Mouse (Mus musculus): Measurements from ENCODE around the gene Ppil3.

Ppil3 gene

DNA sequence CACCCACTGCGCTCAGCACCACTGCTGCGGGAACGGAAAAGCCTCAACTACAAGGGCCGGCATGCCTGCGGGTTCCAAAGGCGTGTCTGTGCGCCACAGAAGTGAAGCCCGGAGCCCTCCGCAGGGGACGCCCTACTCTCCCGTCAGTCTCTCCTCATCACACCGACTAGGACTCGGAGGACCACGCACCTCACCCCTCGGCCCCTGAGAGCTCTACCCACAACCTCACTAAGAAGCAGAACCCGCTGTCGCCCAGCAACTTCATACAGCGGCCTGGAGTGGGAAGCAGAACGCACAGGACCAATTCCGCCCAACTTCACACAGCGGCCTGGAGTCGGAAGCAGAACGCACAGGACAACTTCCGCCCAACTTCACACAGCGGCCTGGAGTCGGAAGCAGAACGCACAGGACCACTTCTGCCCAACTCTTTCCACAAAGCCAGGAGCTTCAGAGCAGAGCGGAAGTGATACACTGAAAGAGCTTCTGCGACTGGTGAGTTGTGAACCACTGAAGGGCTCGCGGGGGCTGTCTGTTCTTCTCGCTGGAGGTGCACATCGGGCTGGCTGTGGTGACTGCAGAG is at the start of gene Ppil3, which contains the start of gene Nif3l1:
Gene Ppil3, minus strand, starts transcription at position 344 of the 580 bp plus-strand sequence.
Gene Nif3l1, plus strand, starts transcription at position 9 of the 580 bp plus-strand sequence.
- DNase-seq, result peak; percentile 80

DNA sequence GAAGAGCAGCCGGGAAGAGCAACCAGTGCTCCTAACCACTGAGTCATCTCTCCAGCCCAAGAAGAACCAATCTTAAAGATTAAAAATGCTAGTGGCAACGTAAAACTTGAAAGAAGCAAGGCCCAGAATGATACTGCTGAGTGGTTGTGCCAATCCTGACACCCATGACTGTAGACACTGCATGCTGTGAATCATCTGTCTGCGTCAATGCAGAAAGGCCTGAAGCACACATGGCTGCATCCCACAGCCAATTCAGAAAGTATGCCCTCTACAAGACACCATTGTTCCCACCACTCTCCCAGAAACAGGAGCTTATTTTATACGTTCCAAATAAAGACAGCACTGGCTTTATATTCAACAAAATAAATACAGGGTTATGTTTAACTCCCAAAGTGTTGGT is 37.4 kb upstream of the Ppil3 start:
- DNase-seq, result no peak

DNA sequence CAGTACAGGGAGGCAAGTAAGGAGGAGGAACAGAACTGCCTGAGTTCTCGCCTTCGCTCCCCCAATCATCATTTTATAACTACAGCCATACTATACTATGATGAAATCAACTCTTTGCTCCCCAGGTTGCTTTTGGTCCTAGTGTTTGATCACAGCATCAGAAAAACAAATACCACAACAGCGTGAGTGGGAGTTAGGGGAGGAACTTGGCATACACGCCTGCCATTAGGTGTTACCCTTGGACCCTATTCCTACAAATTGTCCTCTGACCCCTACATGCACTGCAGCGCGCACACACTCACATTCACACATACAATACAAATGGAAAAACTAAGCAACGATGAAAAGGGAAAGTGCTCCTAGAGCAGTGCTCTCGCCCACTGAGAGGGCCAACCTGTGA is 30.4 kb upstream of the Ppil3 start:
- no peak for DNase-seq

DNA sequence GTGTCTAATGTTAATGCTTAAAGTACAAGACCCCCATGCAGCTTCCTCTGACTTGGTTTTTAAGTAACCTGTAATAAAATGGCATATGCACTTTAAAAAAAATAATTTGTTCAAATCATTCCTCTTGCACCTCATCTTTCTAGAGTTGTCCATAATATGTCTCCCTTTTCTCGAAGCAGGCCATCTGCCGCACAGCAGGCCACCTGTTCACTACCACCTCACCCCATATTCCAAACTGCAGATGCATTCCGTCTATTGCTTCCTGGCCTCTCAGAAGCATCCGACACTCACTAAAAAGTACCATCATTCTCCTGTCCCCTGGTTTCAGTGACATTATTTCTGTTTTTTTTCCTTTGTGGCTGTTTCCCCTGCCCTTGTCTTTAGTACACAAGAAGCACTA is 20.3 kb upstream of the Ppil3 start:
- DNase-seq, result peak; percentile 45

DNA sequence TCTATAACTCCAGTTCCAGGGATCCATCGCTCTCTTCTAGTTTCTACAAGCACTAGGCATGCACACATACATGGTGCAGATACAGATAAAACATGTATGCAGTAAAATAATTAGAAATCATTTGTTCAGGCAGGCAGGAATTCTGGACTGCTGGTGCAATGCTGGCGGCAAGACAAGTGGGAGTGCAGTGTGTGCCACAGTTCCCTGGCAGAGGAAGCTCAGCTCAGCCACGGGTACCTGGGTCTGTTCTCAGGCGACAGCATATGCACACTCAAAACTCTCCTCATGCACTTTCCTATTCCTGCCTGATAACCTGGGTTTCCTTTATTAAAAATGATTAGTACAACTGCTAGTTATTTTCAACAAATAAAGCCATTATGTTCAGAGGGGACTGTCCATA is 19.8 kb upstream of the Ppil3 start:
- DNase-seq, result peak; percentile 60

- no peak for DNase-seq
These were observed 18.6 kb upstream of the Ppil3 start for GRCm38 (mm10) chr1:58463935-58464334.

- no peak for DNase-seq
These were observed 15.3 kb upstream of the Ppil3 start for GRCm38 (mm10) chr1:58460566-58460965.

DNA sequence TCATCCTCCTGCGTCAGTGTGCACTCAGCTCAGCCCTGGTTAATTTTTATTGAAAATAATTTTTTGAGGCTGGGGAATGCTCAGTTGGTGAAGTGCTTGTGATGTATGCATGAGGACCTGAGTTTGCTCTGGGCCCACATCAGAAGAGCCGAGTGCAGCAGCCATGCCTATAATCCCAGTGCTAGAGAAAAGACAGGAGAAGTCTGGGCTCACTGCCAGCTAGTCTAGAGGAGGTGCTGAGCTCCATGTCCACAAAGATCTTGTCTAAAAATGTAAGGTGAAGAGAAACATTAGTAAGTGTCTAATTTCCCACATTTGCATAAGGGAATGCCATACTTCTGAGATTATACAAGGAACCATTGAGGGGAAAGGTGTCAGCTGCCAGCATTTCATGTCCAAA is 13.6 kb upstream of the Ppil3 start:
- DNase-seq, result no peak

DNA sequence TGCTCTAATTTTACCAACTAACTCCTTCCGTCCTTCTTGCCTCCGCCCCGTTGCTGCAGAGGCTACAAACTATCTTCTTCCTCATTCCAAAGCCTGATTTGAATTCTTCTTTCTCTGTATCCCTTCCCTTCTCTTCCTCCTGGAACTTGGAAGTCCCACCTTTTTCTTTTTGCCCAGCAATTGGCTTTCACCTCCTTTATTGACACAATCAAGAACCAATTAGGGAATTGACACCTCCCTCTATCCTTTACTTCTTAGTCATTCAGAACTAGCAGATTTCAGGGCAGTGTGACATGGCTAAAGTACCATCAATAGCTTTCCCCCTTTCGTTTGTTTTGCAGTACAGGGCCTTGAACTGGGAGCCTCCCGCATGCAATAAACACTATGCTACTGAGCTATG is 12.9 kb upstream of the Ppil3 start:
- no peak for DNase-seq

- no peak for DNase-seq
These were observed 9.0 kb upstream of the Ppil3 start for GRCm38 (mm10) chr1:58454316-58454715.

DNA sequence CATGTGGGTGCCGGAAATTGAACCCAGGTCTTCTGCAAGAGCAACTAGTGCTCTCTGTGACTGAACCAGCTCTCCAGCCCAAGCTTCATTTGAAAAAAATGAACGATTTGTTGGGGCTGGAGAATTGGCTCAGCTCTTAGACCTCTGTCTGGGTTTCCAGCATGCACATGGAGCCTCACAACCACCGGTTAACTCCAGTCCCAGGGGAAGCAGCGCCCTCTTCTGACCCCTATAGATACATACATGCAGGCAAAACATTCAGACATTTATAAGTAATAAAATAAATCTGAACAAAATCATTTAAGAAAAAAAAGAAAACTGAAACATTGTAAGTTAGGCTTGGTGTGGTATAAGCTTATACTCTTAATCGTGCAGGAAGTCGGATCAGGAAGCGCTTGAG is 3.1 kb upstream of the Ppil3 start:
- DNase-seq, result no peak

DNA sequence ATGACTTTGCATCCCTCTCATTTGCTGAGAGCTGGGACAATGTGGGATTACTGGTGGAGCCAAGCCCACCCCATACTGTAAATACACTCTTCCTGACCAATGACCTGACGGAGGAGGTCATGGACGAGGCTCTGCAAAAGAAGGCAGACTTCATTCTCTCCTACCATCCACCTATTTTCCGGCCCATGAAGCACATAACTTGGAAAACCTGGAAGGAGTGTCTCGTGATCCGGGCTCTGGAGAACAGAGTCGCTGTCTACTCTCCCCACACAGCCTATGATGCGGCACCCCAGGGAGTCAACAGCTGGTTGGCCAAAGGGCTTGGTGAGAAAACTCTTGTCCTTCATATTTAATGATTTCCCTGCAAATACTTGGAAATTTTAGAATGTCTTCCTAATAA is 2.5 kb upstream of the Ppil3 start:
- DNase-seq, result no peak

GRCm38 (mm10) chr1:58445861-58446260 is 575 bp upstream of the Ppil3 start:
- no peak for DNase-seq

DNA sequence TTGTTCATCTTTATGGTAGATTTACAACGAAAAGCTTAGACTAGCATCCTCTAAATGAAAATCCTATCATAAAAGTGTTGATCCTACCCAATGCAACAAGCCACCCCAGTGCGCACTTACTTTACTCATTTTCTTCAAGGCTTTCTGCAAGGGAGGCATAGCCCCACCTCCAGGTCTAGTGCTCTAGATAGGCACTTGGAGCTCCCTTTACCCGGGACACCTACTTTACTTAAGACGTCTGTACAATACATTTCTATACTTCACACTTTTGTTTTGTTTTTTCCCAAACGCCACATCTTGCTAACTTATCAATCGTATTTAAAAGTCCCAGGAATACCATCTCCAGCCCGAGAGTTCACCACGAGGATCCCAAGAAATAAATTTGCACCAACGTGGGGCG is 595 bp downstream of the Ppil3 start:
- DNase-seq, result no peak

DNA sequence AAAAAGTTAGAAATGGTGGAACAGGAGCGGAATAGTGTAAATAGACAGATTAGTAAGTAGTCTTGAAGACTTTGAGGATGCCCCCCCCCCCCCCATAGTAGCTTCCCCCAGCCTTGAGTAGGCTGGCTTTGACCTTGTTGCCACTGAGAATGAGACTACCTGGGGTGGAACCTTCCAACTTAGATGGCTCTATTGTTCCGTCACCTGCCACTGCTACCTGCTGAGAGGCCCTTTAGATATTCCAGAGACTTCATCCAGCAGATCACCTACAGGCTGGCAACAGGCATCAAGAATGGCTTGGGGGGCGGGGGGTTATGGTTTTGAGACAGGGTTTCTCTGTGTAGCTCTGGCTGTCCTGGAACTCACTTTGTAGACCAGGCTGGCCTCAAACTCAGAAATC is 20.7 kb downstream of the Ppil3 start:
- peak; percentile 36 for DNase-seq

GRCm38 (mm10) chr1:58423371-58424248 is 21.7 kb downstream of the Ppil3 start, which contains the start of gene Clk1:
Gene Clk1, minus strand, starts transcription at chr1:58424066.
- DNase-seq, result peak; percentile 96

DNA sequence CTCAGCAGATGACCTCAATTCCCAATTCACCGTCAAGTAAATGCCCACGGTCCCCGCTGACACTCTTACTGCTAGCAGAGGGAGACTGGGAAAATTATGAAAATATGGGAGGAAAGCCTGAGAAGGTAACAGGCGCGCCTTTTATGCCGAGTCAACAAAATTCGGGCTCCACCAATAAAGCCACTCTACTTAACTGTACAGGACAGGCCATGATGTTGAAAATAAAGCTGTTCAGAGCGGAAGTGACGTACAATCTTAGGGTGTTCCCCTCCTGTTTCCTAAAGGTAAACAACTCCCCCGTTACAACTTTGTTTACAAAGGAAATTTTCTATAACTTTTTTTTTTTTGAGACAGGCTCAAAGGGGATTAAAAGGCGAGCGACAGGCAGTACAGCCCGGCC is 22.4 kb downstream of the Ppil3 start:
- DNase-seq, result peak; percentile 37

- peak; percentile 56 for DNase-seq
These were observed 24.3 kb downstream of the Ppil3 start for GRCm38 (mm10) chr1:58420961-58421360.

GRCm38 (mm10) chr1:58420032-58420431 is 25.3 kb downstream of the Ppil3 start:
- DNase-seq, result no peak

DNA sequence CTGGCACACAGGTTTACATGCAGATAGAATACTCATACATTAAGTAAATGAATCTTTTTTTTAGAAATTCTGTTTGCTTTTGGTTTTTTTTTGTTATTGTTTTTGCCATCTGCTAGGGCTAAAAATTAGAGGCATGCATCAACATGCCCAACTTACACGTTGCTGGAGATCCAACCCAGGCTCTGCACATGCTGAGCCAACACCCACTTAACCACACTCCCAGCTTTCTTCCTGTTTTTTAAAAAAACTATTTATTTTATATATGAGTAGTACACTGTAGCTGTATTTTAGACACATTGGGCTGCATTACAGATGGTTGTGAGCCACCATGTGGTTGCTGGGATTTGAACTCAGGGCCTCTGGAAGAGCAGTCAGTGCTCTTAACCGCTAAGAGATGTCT is 29.2 kb downstream of the Ppil3 start:
- no peak for DNase-seq

DNA sequence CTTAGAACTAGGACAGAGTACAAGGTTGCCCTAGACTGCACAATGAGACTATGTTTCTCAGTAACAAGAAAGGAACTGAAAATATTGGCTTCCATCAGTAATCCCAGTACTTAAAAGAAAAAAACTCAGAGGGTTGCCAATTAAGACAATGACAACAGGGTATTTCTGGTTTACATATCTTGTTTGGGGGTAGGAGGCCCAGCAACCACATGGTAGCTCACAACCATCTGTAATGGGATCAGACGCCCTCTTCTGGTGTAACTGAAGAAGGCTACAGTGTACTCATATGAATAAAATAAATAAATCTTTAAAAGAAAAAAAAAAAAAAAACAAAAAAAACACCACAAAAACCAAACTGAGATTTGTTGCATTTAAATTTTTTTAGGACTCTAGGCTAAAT is 29.8 kb downstream of the Ppil3 start:
- no peak for DNase-seq

DNA sequence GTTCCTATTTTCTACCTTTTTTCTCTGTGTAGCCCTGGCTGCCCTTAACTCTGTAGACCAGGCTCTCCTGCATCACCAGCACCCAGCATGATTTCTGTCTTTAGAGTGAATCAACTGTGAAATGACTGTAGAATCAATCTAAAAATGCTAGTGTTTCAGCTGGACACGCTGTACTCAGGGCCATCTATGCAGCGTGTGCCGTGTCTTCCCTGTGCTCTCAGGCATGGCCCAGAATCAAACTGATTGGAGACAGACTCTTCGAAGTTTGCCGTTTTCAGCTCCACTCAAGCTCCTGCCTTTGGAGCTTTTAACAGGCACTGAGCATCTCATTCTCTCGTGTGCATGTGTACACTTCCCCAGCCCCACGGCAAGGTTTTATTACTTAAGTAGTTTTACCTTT is 34.5 kb downstream of the Ppil3 start:
- no peak for DNase-seq

DNA sequence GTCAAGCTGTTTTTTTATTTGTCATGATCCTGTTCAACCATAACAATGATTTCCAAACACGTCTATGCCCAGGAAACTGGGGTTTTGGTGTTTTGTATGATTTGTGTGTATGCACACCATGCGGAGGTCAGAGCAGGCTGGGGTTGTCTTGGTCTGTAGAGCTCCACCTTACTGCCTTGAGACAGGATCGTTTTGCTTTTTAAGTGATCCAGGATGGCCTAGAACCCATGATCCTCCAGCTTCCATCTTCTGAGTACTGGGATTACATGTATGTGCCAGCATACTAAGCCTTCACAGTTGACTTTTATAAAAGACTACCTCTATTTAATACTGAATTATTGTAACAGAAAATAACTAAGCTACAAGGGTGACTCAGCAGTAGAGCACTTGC is 35.1 kb downstream of the Ppil3 start:
- DNase-seq, result no peak

DNA sequence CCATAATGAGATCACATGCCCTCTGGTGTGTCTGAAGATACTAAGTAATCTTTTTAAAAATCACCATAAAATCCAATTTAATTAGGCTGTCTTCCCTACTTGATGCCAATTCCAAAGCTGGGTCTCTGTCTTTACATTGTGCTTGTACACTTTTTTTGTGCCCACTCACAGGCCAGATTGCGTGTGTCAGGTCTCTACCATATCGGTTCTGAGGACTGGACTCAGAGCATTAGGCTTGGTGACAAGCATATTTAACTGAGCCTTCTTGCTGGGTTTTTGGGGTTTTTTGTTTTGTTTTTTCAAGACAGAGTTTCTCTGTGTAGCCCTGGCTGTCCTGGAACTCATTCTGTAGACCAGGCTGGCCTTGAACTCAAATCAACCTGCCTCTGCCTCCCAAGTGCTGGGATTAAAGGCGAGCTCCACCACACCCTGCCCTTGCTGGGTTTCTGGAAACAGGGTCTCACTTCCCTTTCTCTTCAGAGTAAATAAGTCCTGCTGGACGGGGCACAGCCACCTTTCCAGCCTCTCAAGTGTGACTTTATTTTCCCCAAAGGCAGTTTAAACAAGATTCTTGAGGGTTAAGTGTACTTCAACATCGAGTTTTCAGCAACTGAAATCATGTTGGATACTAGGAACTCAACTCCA is 35.6 kb downstream of the Ppil3 start:
- DNase-seq, result no peak

Measured in cerebellum, adult 11-12 months (tissue).